Mouse (Mus musculus) kidney, postnatal 14 days (tissue): ENCODE results near the gene Gm20911.
"Not testable (repeated sequence)": the region's sequence is repeated elsewhere in the genome, so short reads cannot be mapped to it uniquely, and the experiment has no call there.

ENCODE experiments used
- DNase-seq: peaks from one replicate; pipeline ENCODE4 v3.0.0; 2022; ENCODE audit warnings: mixed read lengths

Gm20911 gene

GRCm38 (mm10) chrY:81457707-81458106 is at the start of gene Gm20911:
Gene Gm20911 (plus strand): TSS chrY:81458007.
- not testable (repeated sequence) for DNase-seq
